ENCODE assay signal across 21 mouse cellular contexts in the genomic region with DNA sequence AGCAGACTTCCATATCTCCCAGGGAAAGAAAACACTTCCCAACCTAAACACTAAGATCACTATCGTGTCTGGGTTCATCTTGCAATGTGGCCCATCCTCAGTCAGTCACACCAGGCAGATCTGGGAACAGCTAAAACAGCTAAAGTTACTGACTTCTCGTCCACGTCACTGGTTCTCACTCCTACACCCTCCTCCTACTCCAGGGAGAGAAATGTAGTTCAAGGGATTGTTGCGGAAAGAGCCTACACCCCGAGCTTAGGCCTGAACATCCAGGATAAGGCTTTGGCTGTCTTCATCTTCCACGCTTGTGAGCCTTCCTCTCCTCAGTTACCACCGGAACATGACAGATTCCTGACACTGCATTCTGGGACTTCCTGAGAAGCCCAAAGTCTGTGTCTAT. TPM values are rescaled to one million over a fixed set of nuclear protein-coding genes. Genes with fewer than 3 reads are reported as not detected.
DNase-seq lines count a peak whose midpoint lies in the region; ATAC-seq and TF ChIP-seq lines count a peak whose summit lies in the region.
"Had no signal": no experiment of that assay in that cellular context is flagged by ENCODE, and none has a peak within 500 bp of the region (broad histone marks: within the 10 kb centered on the region; RNA-seq: fewer than 3 reads in every experiment).

No protein-coding gene starts in this region.

- WGBS in heart, embryonic 13.5 days, result 78% methylated on average over 7 of the region's 7 CpGs
- WGBS in heart, embryonic 12.5 days, result 67% methylated on average over 7 of the region's 7 CpGs
- WGBS in liver, embryonic 14.5 days (ENCODE audit: insufficient replicate concordance), result 80% methylated on average over 7 of the region's 7 CpGs

- TF ChIP-seq POLR2A in testis, adult 2 months (IDR thresholded peaks at IDR 0.05; ENCODE audit: control insufficient read depth, low read depth, low read length), result no peak

- H3K27ac ChIP-seq in heart, embryonic 13.5 days (replicated peaks), result 0 out of 2 replicates have a peak overlapping the region, but pooled peaks have one; percentile 12
- H3K27ac ChIP-seq in heart, embryonic 12.5 days (ENCODE audit: poor library complexity, severe bottlenecking), result no peak overlapping the region
- H3K27ac ChIP-seq in testis, adult 2 months (ENCODE audit: control insufficient read depth, insufficient read depth, low read depth, low read length), result peak overlapping the region; percentile 45
- H3K27ac ChIP-seq in liver, embryonic 14.5 days, result peak overlapping the region; percentile 99
- H3K27ac ChIP-seq: embryonic facial prominence, embryonic 15.5 days; forebrain, embryonic 10.5 days; forebrain, embryonic 15.5 days; hindbrain, embryonic 12.5 days had no signal

- no peak overlapping the region for H3K4me2 ChIP-seq in heart, embryonic 13.5 days
- H3K4me2 ChIP-seq in heart, embryonic 12.5 days, result no peak overlapping the region
- H3K4me2 ChIP-seq in liver, embryonic 14.5 days (ENCODE audit: low read depth), result peak overlapping the region; percentile 59
- H3K4me2 ChIP-seq: embryonic facial prominence, embryonic 15.5 days; forebrain, embryonic 15.5 days; hindbrain, embryonic 12.5 days had no signal

- H3K9me3 ChIP-seq in heart, embryonic 13.5 days, result no peaks in the 10 kb centered on the region
- no peaks in the 10 kb centered on the region for H3K9me3 ChIP-seq in heart, embryonic 12.5 days (replicated peaks)
- no peaks in the 10 kb centered on the region for H3K9me3 ChIP-seq in liver, embryonic 14.5 days (ENCODE audit: control insufficient read depth, low read length)
- H3K9me3 ChIP-seq: embryonic facial prominence, embryonic 15.5 days; forebrain, embryonic 10.5 days; forebrain, embryonic 15.5 days; hindbrain, embryonic 12.5 days had no signal

- no peak overlapping the region for H3K9ac ChIP-seq in heart, embryonic 13.5 days
- H3K9ac ChIP-seq in heart, embryonic 12.5 days, result no peak overlapping the region
- peak overlapping the region; percentile 15; the same call in 1 of the 2 replicates for H3K9ac ChIP-seq in liver, embryonic 14.5 days (replicated peaks)
- H3K9ac ChIP-seq: embryonic facial prominence, embryonic 15.5 days; forebrain, embryonic 15.5 days; hindbrain, embryonic 12.5 days had no signal

- no peak for DNase-seq in testis, postnatal 14 days (ENCODE audit: low spot score)
- DNase-seq in liver, embryonic 14.5 days (ENCODE audit: low read depth in 3 of 3, low spot score in 3 of 3), result no peak
- DNase-seq in telencephalon, adult 2 months (ENCODE audit: low read depth, low spot score), result peak; percentile 31
- no peak for DNase-seq in spleen, postnatal 14 days (ENCODE audit: low spot score in 2 of 2)
- no peak for DNase-seq in gastrocnemius, adult 8-10 months (ENCODE audit: low spot score in 2 of 2)
- DNase-seq: adrenal gland, adult 2 months; adrenal gland, postnatal 25 days; cerebellum, adult 8-10 months; cerebellum, postnatal 14 days; embryo, embryonic 11 days; gastrocnemius, postnatal 25 days; heart, postnatal 10 days; heart, postnatal 4 days had no signal

- TF ChIP-seq CTCF in testis, adult 2 months (IDR thresholded peaks at IDR 0.05; ENCODE audit: control insufficient read depth, insufficient read depth, insufficient replicate concordance, low read depth, low read length), result no peak
- no peak for TF ChIP-seq CTCF in liver, embryonic 14.5 days (IDR thresholded peaks at IDR 0.05; ENCODE audit: low read depth)

- ATAC-seq in heart, embryonic 13.5 days (ENCODE audit: extremely low read depth, insufficient number of reproducible peaks, low FRiP score, low TSS enrichment), result no peak
- ATAC-seq in heart, embryonic 12.5 days (ENCODE audit: insufficient number of reproducible peaks, low FRiP score), result no peak
- no peak for ATAC-seq in liver, embryonic 14.5 days (ENCODE audit: insufficient read depth)
- ATAC-seq: forebrain, embryonic 15.5 days; hindbrain, embryonic 16.5 days had no signal

- no peak for TF ChIP-seq EP300 in liver, embryonic 14.5 days (IDR thresholded peaks at IDR 0.05; ENCODE audit: low read depth)

- no peak overlapping the region for H3K4me3 ChIP-seq in heart, embryonic 13.5 days
- no peak overlapping the region for H3K4me3 ChIP-seq in heart, embryonic 12.5 days
- no peak overlapping the region for H3K4me3 ChIP-seq in testis, adult 2 months (ENCODE audit: control insufficient read depth, low read depth, low read length)
- H3K4me3 ChIP-seq in liver, embryonic 14.5 days (ENCODE audit: insufficient read depth in 1 of 2, low read depth in 2 of 2, low read length in 2 of 2), result no peak overlapping the region
- H3K4me3 ChIP-seq: embryonic facial prominence, embryonic 15.5 days; forebrain, embryonic 10.5 days; forebrain, embryonic 15.5 days; hindbrain, embryonic 12.5 days had no signal

- peaks cover 83% of the 10 kb centered on the region for H3K4me1 ChIP-seq in heart, embryonic 13.5 days
- H3K4me1 ChIP-seq in heart, embryonic 12.5 days (replicated peaks), result peaks cover 72% of the 10 kb centered on the region
- peaks cover 5% of the 10 kb centered on the region for H3K4me1 ChIP-seq in testis, adult 2 months (ENCODE audit: control insufficient read depth, insufficient read depth, low read length)
- peaks cover 73 to 75% of the 10 kb centered on the region in 2 experiments for H3K4me1 ChIP-seq in liver, embryonic 14.5 days (replicated peaks; ENCODE audit: control insufficient read depth in 2 of 2, insufficient read depth in 2 of 2, low read length in 1 of 2)
- H3K4me1 ChIP-seq: embryonic facial prominence, embryonic 15.5 days had no signal

- no peaks in the 10 kb centered on the region for H3K27me3 ChIP-seq in heart, embryonic 13.5 days (replicated peaks)
- no peaks in the 10 kb centered on the region for H3K27me3 ChIP-seq in heart, embryonic 12.5 days (replicated peaks)
- H3K27me3 ChIP-seq in testis, adult 2 months (ENCODE audit: control insufficient read depth, insufficient read depth, low read length), result no peaks in the 10 kb centered on the region
- no peaks in the 10 kb centered on the region for H3K27me3 ChIP-seq in liver, embryonic 14.5 days (ENCODE audit: control insufficient read depth, insufficient read depth, low read length)
- H3K27me3 ChIP-seq: embryonic facial prominence, embryonic 15.5 days; forebrain, embryonic 15.5 days; hindbrain, embryonic 12.5 days had no signal

- H3K36me3 ChIP-seq in heart, embryonic 13.5 days, result no peaks in the 10 kb centered on the region
- no peaks in the 10 kb centered on the region for H3K36me3 ChIP-seq in heart, embryonic 12.5 days
- no peaks in the 10 kb centered on the region for H3K36me3 ChIP-seq in testis, adult 2 months (ENCODE audit: control insufficient read depth, insufficient read depth, low read length)
- H3K36me3 ChIP-seq in liver, embryonic 14.5 days (replicated peaks; ENCODE audit: control insufficient read depth, insufficient read depth, low read depth), result no peaks in the 10 kb centered on the region
- H3K36me3 ChIP-seq: embryonic facial prominence, embryonic 15.5 days; forebrain, embryonic 10.5 days; forebrain, embryonic 15.5 days; hindbrain, embryonic 12.5 days had no signal

RNA-seq across cellular contexts. Expression of gene Fam122a, which starts 34.8 kb away (rescaled TPM):
- 41.1 TPM in 2 replicates for polyA plus RNA-seq in heart, embryonic 13.5 days (2015; fragmentation: Nextera tagmentation; extraction: Ambion mirVana)
- 53.4 and 56.1 TPM in 2 replicates for polyA plus RNA-seq in heart, embryonic 12.5 days (2016; fragmentation: Nextera tagmentation; extraction: Ambion mirVana)
- polyA plus RNA-seq in testis, adult 2 months (2012; rRNA removed), result 21.3 and 23.0 TPM in 2 replicates
- 13.0 and 14.9 TPM in 2 replicates for polyA plus RNA-seq in liver, embryonic 14.5 days (2012; rRNA removed)
- polyA plus RNA-seq in liver, embryonic 14.5 days (2014; fragmentation: Nextera tagmentation; extraction: Ambion mirVana), result 22.8 and 25.4 TPM in 2 replicates
- 10 to 100 TPM; 22.1 to 33.4 (median 28.1) TPM for total RNA-seq in gastrocnemius, adult 8-10 months (2022)

RNA-seq across cellular contexts. Expression of gene Pip5k1b, which starts 43.7 kb away (rescaled TPM):
- 6.8 and 7.0 TPM in 2 replicates for polyA plus RNA-seq in heart, embryonic 13.5 days (2015; fragmentation: Nextera tagmentation; extraction: Ambion mirVana)
- 8.6 and 9.4 TPM in 2 replicates for polyA plus RNA-seq in heart, embryonic 12.5 days (2016; fragmentation: Nextera tagmentation; extraction: Ambion mirVana)
- 5.1 and 6.1 TPM in 2 replicates for polyA plus RNA-seq in testis, adult 2 months (2012; rRNA removed)
- 6.9 and 8.1 TPM in 2 replicates for polyA plus RNA-seq in liver, embryonic 14.5 days (2012; rRNA removed)
- polyA plus RNA-seq in liver, embryonic 14.5 days (2014; fragmentation: Nextera tagmentation; extraction: Ambion mirVana), result 10.8 and 11.9 TPM in 2 replicates
- total RNA-seq in gastrocnemius, adult 8-10 months (2022), result under 1 TPM; 0.20 to 0.54 (median 0.28) TPM
